Mouse (Mus musculus): ENCODE measurements around the gene Uox.

- TF ChIP-seq POLR2A (IDR thresholded peaks at IDR 0.05; ENCODE audit: borderline replicate concordance, low read depth, low read length) (no peak), CTCF (IDR thresholded peaks at IDR 0.05; ENCODE audit: low read depth, low read length) (no peak)
Measured at GRCm38 (mm10) chr3:146661001-146661400, 90.8 kb downstream of the Uox start.
